Mouse (Mus musculus): ENCODE results near the gene Gm884. TPM values are rescaled to one million over a fixed set of nuclear protein-coding genes. Genes with fewer than 3 reads are reported as not detected.

Gm884 gene
- not detected in 2 replicates for polyA plus RNA-seq (2014; fragmentation: Nextera tagmentation; extraction: Ambion mirVana)

DNA sequence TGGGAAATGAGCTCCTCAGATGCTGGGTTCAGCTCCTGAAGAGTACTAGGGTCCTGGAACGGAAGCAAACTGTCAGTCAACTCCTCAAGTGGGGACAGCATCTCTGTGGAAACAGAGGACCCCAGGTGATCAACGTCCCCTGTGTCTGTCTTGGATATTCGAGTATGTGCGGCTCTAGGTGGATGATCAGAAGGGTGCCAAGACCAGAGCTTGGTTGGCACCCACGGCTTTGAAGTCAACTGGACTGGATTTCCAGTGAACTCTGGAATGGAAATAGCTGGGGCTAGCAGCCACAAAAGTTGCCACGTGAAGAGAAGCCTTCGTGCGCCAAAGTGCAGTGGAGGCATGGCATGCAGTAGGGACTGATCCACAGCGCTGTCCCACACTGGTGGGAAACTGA lies at the start of gene Gm884:
Gm884 (minus strand) TSS at position 101 of the 400 bp plus-strand sequence.
- no peaks in the 10 kb centered on the region for H3K4me1 ChIP-seq (ENCODE audit: control insufficient read depth, insufficient read depth, low read length)
- ATAC-seq (no peak), DNase-seq (ENCODE audit: low spot score) (no peak)
- no peaks in the 10 kb centered on the region for H3K36me3 ChIP-seq (ENCODE audit: control insufficient read depth, insufficient read depth, low read length)
- no peak within 1 kb of the TSS for H3K4me3 ChIP-seq (ENCODE audit: low read depth, low read length)
- H3K4me2 ChIP-seq (ENCODE audit: low read length): no peak within 1 kb of the TSS
- no peaks in the 10 kb centered on the region for H3K27me3 ChIP-seq (replicated peaks; ENCODE audit: control insufficient read depth, insufficient read depth, low read length)
- no peak within 1 kb of the TSS for H3K27ac ChIP-seq (ENCODE audit: low read depth, low read length)
- H3K9ac ChIP-seq (ENCODE audit: low read length): no peak within 1 kb of the TSS
- WGBS: 85% methylated on average over 9 of the region's 9 CpGs
- H3K9me3 ChIP-seq (replicated peaks; ENCODE audit: control insufficient read depth, low read length): no peaks in the 10 kb centered on the region

DNA sequence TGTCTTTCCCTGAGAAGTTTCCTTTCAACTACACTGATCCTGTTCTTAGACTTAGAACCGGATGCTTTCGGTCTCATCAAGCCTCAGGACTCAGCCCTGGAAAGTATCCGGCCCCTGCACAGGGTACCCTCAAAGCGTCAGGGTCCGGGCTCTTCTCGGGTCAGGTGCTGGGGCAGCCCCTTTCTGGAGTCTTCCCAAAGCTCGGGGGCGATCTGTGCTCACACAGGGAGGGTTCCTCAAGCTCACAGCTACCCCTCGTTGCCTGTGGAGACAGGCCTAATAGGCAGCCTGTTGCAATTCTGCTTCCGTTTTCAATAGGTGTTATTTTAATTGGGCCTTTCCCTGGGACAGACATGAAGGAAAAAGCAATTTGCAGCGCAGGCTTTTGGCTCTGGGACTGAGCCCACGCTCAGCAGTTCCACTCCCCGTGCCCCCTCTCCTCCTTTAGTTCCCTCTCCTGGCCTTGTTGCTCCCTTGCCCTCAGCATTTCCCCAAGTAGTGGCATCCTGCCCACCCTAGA lies 46.0 kb upstream of the Gm884 start:
- peak; percentile 75 for DNase-seq (ENCODE audit: low spot score)
- H3K4me1 ChIP-seq (ENCODE audit: control insufficient read depth, insufficient read depth, low read length): peaks cover 19% of the 10 kb centered on the region
- H3K27me3 ChIP-seq (replicated peaks; ENCODE audit: control insufficient read depth, insufficient read depth, low read length): no peaks in the 10 kb centered on the region; the same call in 1 of the 2 replicates
- ATAC-seq: peak; percentile 65
- H3K9me3 ChIP-seq (replicated peaks; ENCODE audit: control insufficient read depth, low read length): no peaks in the 10 kb centered on the region
- H3K9ac ChIP-seq (ENCODE audit: low read length): no peak overlapping the region
- no peak overlapping the region for H3K27ac ChIP-seq (ENCODE audit: low read depth, low read length)
- H3K4me3 ChIP-seq (ENCODE audit: low read depth, low read length): no peak overlapping the region
- 17% methylated on average over 13 of the region's 13 CpGs for WGBS
- H3K36me3 ChIP-seq (ENCODE audit: control insufficient read depth, insufficient read depth, low read length): no peaks in the 10 kb centered on the region
- H3K4me2 ChIP-seq (ENCODE audit: low read length): peak overlapping the region; percentile 9; the same call in 1 of the 2 replicates

DNA sequence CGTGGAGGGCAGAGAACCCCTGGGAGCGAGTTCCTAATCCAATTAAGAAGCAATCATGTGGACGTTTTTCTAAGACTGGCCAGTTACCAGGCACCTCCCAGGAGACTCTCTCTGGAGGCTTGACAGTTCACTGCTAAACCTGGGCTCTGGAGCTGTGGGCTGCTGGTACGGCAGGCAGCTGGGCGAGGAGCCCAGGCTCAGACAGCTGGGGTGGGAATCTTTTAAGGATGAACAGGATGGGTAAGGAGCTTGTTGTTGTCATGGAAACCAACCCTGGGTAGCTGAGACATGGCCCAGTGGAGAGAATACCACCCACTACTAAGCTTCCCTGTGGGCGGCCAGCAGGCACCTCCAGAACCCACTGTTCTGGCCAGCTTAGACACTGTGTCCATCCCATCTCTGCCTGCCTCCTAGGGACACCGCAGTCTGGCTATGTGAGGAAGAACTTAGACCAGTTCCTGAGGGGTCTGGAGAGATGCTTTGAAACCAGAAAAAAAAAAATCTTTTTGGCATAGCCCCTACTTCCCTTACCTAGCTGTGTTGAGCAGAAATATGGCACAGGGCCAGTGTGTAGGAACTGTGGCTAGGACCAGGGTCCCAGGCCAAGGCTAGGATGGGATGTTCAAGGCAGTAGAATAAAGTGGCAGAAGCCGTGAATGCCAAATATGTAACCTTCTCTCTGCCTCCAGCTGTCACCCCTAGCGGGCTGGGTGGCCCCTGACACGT lies 45.4 kb upstream of the Gm884 start:
- Histone ChIP-seq H3K4me1 (ENCODE audit: control insufficient read depth, insufficient read depth, low read length) (peaks cover 19% of the 10 kb centered on the region), H3K27me3 (replicated peaks; ENCODE audit: control insufficient read depth, insufficient read depth, low read length) (no peaks in the 10 kb centered on the region; the same call in 1 of the 2 replicates), H3K4me2 (ENCODE audit: low read length) (peak overlapping the region; percentile 9), H3K36me3 (ENCODE audit: control insufficient read depth, insufficient read depth, low read length) (no peaks in the 10 kb centered on the region), H3K4me3 (ENCODE audit: low read depth, low read length) (no peak overlapping the region), H3K27ac (ENCODE audit: low read depth, low read length) (peak overlapping the region; percentile 39; the same call in 1 of the 2 replicates), H3K9me3 (replicated peaks; ENCODE audit: control insufficient read depth, low read length) (no peaks in the 10 kb centered on the region), H3K9ac (ENCODE audit: low read length) (no peak overlapping the region)
- DNase-seq (ENCODE audit: low spot score) (peak; percentile 84), ATAC-seq (peak; percentile 90)
- 12% methylated on average over 10 of the region's 10 CpGs for WGBS

GRCm38 (mm10) chr11:103665695-103666094 lies 44.8 kb upstream of the Gm884 start:
- H3K36me3 ChIP-seq (ENCODE audit: control insufficient read depth, insufficient read depth, low read length): no peaks in the 10 kb centered on the region
- peak; percentile 52; the same call in 1 of the 2 replicates for ATAC-seq
- no peak for DNase-seq (ENCODE audit: low spot score)
- WGBS: 28% methylated on average over 1 of the region's 1 CpGs
- peak overlapping the region; percentile 6 for H3K4me2 ChIP-seq (ENCODE audit: low read length)
- H3K9ac ChIP-seq (ENCODE audit: low read length): peak overlapping the region; percentile 25; the same call in 1 of the 2 replicates
- no peak overlapping the region for H3K4me3 ChIP-seq (ENCODE audit: low read depth, low read length)
- H3K27me3 ChIP-seq (replicated peaks; ENCODE audit: control insufficient read depth, insufficient read depth, low read length): no peaks in the 10 kb centered on the region; the same call in 1 of the 2 replicates
- no peaks in the 10 kb centered on the region for H3K9me3 ChIP-seq (replicated peaks; ENCODE audit: control insufficient read depth, low read length)
- peaks cover 19% of the 10 kb centered on the region for H3K4me1 ChIP-seq (ENCODE audit: control insufficient read depth, insufficient read depth, low read length)
- peak overlapping the region; percentile 39; the same call in 1 of the 2 replicates for H3K27ac ChIP-seq (ENCODE audit: low read depth, low read length)

DNA sequence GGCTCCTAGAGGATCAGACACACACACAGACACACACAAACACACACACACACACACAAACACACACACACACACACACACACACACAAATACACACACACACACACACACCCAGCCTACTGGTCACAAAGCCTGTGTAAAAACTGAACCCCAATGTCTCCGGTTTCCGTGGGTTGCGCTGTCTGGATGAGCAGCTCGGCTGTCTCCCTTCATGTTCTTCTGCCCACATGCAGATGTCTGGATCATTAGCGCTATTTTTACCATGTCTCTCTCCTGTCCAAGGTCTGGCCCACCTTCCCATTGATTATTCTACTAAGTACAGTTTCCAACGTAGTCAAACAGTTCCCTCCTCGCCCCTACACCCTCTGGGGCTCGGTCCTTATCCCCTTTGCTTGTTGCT lies 42.2 kb upstream of the Gm884 start:
- no peak overlapping the region for H3K4me3 ChIP-seq (ENCODE audit: low read depth, low read length)
- no peak overlapping the region for H3K27ac ChIP-seq (ENCODE audit: low read depth, low read length)
- no peaks in the 10 kb centered on the region; the same call in 1 of the 2 replicates for H3K27me3 ChIP-seq (replicated peaks; ENCODE audit: control insufficient read depth, insufficient read depth, low read length)
- ATAC-seq: no peak
- DNase-seq (ENCODE audit: low spot score): no peak
- H3K4me1 ChIP-seq (ENCODE audit: control insufficient read depth, insufficient read depth, low read length): peaks cover 19% of the 10 kb centered on the region
- H3K36me3 ChIP-seq (ENCODE audit: control insufficient read depth, insufficient read depth, low read length): no peaks in the 10 kb centered on the region
- no peak overlapping the region for H3K4me2 ChIP-seq (ENCODE audit: low read length)
- H3K9me3 ChIP-seq (replicated peaks; ENCODE audit: control insufficient read depth, low read length): no peaks in the 10 kb centered on the region
- no peak overlapping the region for H3K9ac ChIP-seq (ENCODE audit: low read length)
- WGBS: 85% methylated on average over 8 of the region's 8 CpGs

DNA sequence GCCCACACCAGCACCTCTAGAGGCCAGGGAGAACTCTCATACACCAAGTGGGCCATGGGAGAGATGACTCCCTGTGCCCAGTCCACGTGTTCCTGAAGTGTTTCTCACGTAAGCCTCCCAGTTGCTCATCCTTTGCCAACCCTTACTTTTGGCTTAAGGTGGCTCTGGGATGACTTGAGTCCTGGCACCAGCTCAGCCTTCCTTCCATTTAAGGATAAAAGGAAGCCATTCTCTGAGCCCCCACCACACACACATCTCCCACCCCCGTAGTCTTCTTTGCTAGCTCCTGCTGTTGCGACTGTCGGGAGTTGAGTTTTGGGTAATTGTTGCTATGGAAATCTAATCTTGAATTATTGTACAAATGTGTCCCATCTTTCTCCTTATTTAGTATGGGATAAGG lies 41.6 kb upstream of the Gm884 start:
- Histone ChIP-seq H3K9me3 (replicated peaks; ENCODE audit: control insufficient read depth, low read length) (no peaks in the 10 kb centered on the region), H3K27me3 (replicated peaks; ENCODE audit: control insufficient read depth, insufficient read depth, low read length) (no peaks in the 10 kb centered on the region; the same call in 1 of the 2 replicates), H3K4me3 (ENCODE audit: low read depth, low read length) (no peak overlapping the region), H3K4me2 (ENCODE audit: low read length) (no peak overlapping the region), H3K4me1 (ENCODE audit: control insufficient read depth, insufficient read depth, low read length) (peaks cover 19% of the 10 kb centered on the region), H3K9ac (ENCODE audit: low read length) (no peak overlapping the region), H3K36me3 (ENCODE audit: control insufficient read depth, insufficient read depth, low read length) (no peaks in the 10 kb centered on the region), H3K27ac (ENCODE audit: low read depth, low read length) (no peak overlapping the region)
- DNase-seq (ENCODE audit: low spot score) (no peak), ATAC-seq (no peak)
- WGBS: 72% methylated on average over 5 of the region's 5 CpGs

GRCm38 (mm10) chr11:103661863-103662262 lies 40.9 kb upstream of the Gm884 start:
- no peaks in the 10 kb centered on the region for H3K36me3 ChIP-seq (ENCODE audit: control insufficient read depth, insufficient read depth, low read length)
- H3K27me3 ChIP-seq (replicated peaks; ENCODE audit: control insufficient read depth, insufficient read depth, low read length): no peaks in the 10 kb centered on the region; the same call in none of the 2 replicates
- no peak overlapping the region for H3K27ac ChIP-seq (ENCODE audit: low read depth, low read length)
- ATAC-seq (no peak), DNase-seq (ENCODE audit: low spot score) (peak; percentile 33)
- H3K4me2 ChIP-seq (ENCODE audit: low read length): no peak overlapping the region
- 51% methylated on average over 4 of the region's 4 CpGs for WGBS
- H3K4me3 ChIP-seq (ENCODE audit: low read depth, low read length): no peak overlapping the region
- no peak overlapping the region for H3K9ac ChIP-seq (ENCODE audit: low read length)
- H3K9me3 ChIP-seq (replicated peaks; ENCODE audit: control insufficient read depth, low read length): no peaks in the 10 kb centered on the region
- peaks cover 13% of the 10 kb centered on the region for H3K4me1 ChIP-seq (ENCODE audit: control insufficient read depth, insufficient read depth, low read length)

GRCm38 (mm10) chr11:103658189-103658588 lies 37.2 kb upstream of the Gm884 start:
- Histone ChIP-seq H3K4me2 (ENCODE audit: low read length) (no peak overlapping the region), H3K9ac (ENCODE audit: low read length) (no peak overlapping the region), H3K4me1 (ENCODE audit: control insufficient read depth, insufficient read depth, low read length) (no peaks in the 10 kb centered on the region), H3K27ac (ENCODE audit: low read depth, low read length) (no peak overlapping the region), H3K27me3 (replicated peaks; ENCODE audit: control insufficient read depth, insufficient read depth, low read length) (peaks cover 21% of the 10 kb centered on the region), H3K36me3 (ENCODE audit: control insufficient read depth, insufficient read depth, low read length) (no peaks in the 10 kb centered on the region), H3K9me3 (replicated peaks; ENCODE audit: control insufficient read depth, low read length) (no peaks in the 10 kb centered on the region), H3K4me3 (ENCODE audit: low read depth, low read length) (no peak overlapping the region)
- ATAC-seq (no peak), DNase-seq (ENCODE audit: low spot score) (peak; percentile 46)
- 73% methylated on average over 7 of the region's 7 CpGs for WGBS

DNA sequence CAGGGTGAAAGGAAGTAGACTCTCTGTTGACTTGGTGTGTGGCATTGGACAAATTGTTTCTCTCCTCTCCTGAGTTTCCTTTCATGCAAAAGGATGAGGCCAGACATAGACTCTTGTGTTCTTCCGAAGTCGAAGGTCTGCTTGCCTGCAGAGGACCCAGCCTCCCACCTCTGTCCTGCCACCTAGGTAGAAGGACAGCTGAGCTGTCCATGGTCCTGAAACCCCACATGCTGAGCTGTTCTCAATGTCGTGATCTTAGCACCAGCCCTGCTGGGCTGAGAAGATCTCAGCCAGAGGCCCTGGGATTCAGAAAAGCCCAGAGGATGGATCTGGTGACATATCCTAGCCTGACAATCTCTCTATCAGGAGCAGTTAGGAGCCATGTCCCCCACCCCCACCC lies 35.6 kb upstream of the Gm884 start:
- H3K9me3 ChIP-seq (replicated peaks; ENCODE audit: control insufficient read depth, low read length): no peaks in the 10 kb centered on the region
- H3K27me3 ChIP-seq (replicated peaks; ENCODE audit: control insufficient read depth, insufficient read depth, low read length): peaks cover 37% of the 10 kb centered on the region
- H3K36me3 ChIP-seq (ENCODE audit: control insufficient read depth, insufficient read depth, low read length): no peaks in the 10 kb centered on the region
- no peak overlapping the region for H3K27ac ChIP-seq (ENCODE audit: low read depth, low read length)
- WGBS: 8% methylated on average over 3 of the region's 3 CpGs
- ATAC-seq (no peak), DNase-seq (ENCODE audit: low spot score) (no peak)
- no peak overlapping the region for H3K4me2 ChIP-seq (ENCODE audit: low read length)
- no peaks in the 10 kb centered on the region for H3K4me1 ChIP-seq (ENCODE audit: control insufficient read depth, insufficient read depth, low read length)
- H3K4me3 ChIP-seq (ENCODE audit: low read depth, low read length): no peak overlapping the region
- no peak overlapping the region for H3K9ac ChIP-seq (ENCODE audit: low read length)
